Mouse (Mus musculus) MEL (cell line): Measurements from ENCODE around the gene Slc10a4.

Experiments used
- CTCF ChIP-seq, 3 experiments: IDR thresholded peaks in 2 of 3; conservative IDR thresholded peaks in 1 of 3; 2 replicates each; pipeline ENCODE4 v1.5.1; 2011 to 2012; ENCODE audit warnings: low read length in 3 of 3, low read depth in 2 of 3, mild to moderate bottlenecking in 2 of 3, improper control_type of control experiment in 1 of 3, inconsistent platforms in 1 of 3, mixed read lengths in 1 of 3, moderate library complexity in 1 of 3; ENCODE audit not compliant: control insufficient read depth in 1 of 3, insufficient read depth in 1 of 3, poor library complexity in 1 of 3, severe bottlenecking in 1 of 3
- MYB ChIP-seq: IDR thresholded peaks from 2 replicates; pipeline ENCODE4 v1.6.1; 2011; ENCODE audit warnings: mild to moderate bottlenecking, low read depth, low read length, improper control_type of control experiment
- RAD21 ChIP-seq: IDR thresholded peaks from 2 replicates; pipeline ENCODE4 v1.6.1; 2011; ENCODE audit warnings: mild to moderate bottlenecking, low read depth, low read length, improper control_type of control experiment
- SMC3 ChIP-seq: IDR thresholded peaks from 2 replicates; pipeline ENCODE4 v1.6.1; 2011; ENCODE audit warnings: low read depth, low read length, improper control_type of control experiment

- no peak for TF ChIP-seq MYB
- TF ChIP-seq SMC3, result no peak
- no peak for TF ChIP-seq CTCF (IDR thresholded peaks at IDR 0.05 in 2 of 3, conservative IDR thresholded peaks at IDR 0.05 in 1 of 3; ENCODE audit: control insufficient read depth in 1 of 3, insufficient read depth in 1 of 3, low read depth in 2 of 3, low read length in 3 of 3, poor library complexity in 1 of 3, severe bottlenecking in 1 of 3)
- no peak for TF ChIP-seq RAD21
Observed at GRCm38 (mm10) chr5:73044055-73044454, 37.4 kb downstream of the Slc10a4 start.
